Comparison of ENCODE assay signal across 8 mouse cellular contexts in genomic region chr5:64968961-64969860, GRCm38 (mm10). TPM values are rescaled to one million over a fixed set of nuclear protein-coding genes. Genes with fewer than 3 reads are reported as not detected.
DNase-seq lines count a peak whose midpoint lies in the region; ATAC-seq lines count a peak whose summit lies in the region.

No protein-coding gene starts in this region.

- peak overlapping the region; percentile 66 for H3K27ac ChIP-seq in heart, embryonic 16.5 days (ENCODE audit: low read length)
- no peak overlapping the region for H3K27ac ChIP-seq in limb, embryonic 11.5 days (replicated peaks; ENCODE audit: low read depth, low read length)
- peak overlapping the region; percentile 85 for H3K27ac ChIP-seq in midbrain, embryonic 10.5 days (replicated peaks)

- peak overlapping the region; percentile 75 for H3K4me2 ChIP-seq in heart, embryonic 16.5 days (ENCODE audit: low read depth, low read length)
- H3K4me2 ChIP-seq in limb, embryonic 11.5 days (ENCODE audit: low read depth, severe bottlenecking) = peak overlapping the region; percentile 80

- no peaks in the 10 kb centered on the region for H3K36me3 ChIP-seq in heart, embryonic 16.5 days (ENCODE audit: control insufficient read depth, insufficient read depth)
- no peaks in the 10 kb centered on the region for H3K36me3 ChIP-seq in limb, embryonic 11.5 days (ENCODE audit: control insufficient read depth, insufficient read depth, low read length)
- H3K36me3 ChIP-seq in midbrain, embryonic 10.5 days = no peaks in the 10 kb centered on the region

- peak overlapping the region; percentile 90 for H3K9ac ChIP-seq in heart, embryonic 16.5 days (ENCODE audit: low read length)
- peak overlapping the region; percentile 84 for H3K9ac ChIP-seq in limb, embryonic 11.5 days (ENCODE audit: low read length)

- H3K4me3 ChIP-seq in heart, embryonic 16.5 days (ENCODE audit: low read length) = peak overlapping the region; percentile 83
- peak overlapping the region; percentile 64 for H3K4me3 ChIP-seq in limb, embryonic 11.5 days (ENCODE audit: low read depth, low read length)
- peak overlapping the region; percentile 77 for H3K4me3 ChIP-seq in midbrain, embryonic 10.5 days

- H3K4me1 ChIP-seq in heart, embryonic 16.5 days (ENCODE audit: control insufficient read depth, insufficient read depth, low read length) = peaks cover 4% of the 10 kb centered on the region; the same call in 1 of the 2 replicates
- H3K4me1 ChIP-seq in limb, embryonic 11.5 days (ENCODE audit: control insufficient read depth, insufficient read depth, low read length) = no peaks in the 10 kb centered on the region
- peaks cover 39% of the 10 kb centered on the region for H3K4me1 ChIP-seq in midbrain, embryonic 10.5 days

- WGBS in heart, embryonic 16.5 days = 7% methylated on average over 14 of the region's 14 CpGs
- WGBS in limb, embryonic 11.5 days = 4% methylated on average over 14 of the region's 14 CpGs
- 4% methylated on average over 14 of the region's 14 CpGs for WGBS in midbrain, embryonic 10.5 days

- DNase-seq in spleen, postnatal 36 days (ENCODE audit: low spot score in 2 of 2) = peak; percentile 45 to 58
- no peak for DNase-seq in spleen, postnatal 4 days (ENCODE audit: low spot score in 2 of 2)
- DNase-seq in embryo, embryonic 11 days = peak; percentile 49
- DNase-seq in limb, embryonic 11.5 days (ENCODE audit: low spot score) = peak; percentile 56
- peak; percentile 29 for DNase-seq in midbrain, embryonic 10.5 days (ENCODE audit: low spot score)
- DNase-seq in thymus, postnatal 14 days = peak; percentile 35
- no peak for DNase-seq in right cerebral cortex, adult 18-20 months

- ATAC-seq in heart, embryonic 16.5 days (replicated peaks; ENCODE audit: extremely low read depth, insufficient read depth, low FRiP score) = peak; percentile 51
- peak; percentile 73; the same call in 1 of the 2 replicates for ATAC-seq in limb, embryonic 11.5 days (ENCODE audit: insufficient number of reproducible peaks, low FRiP score, low TSS enrichment, low read depth)

- H3K9me3 ChIP-seq in heart, embryonic 16.5 days (replicated peaks; ENCODE audit: control insufficient read depth, low read length) = no peaks in the 10 kb centered on the region
- no peaks in the 10 kb centered on the region for H3K9me3 ChIP-seq in limb, embryonic 11.5 days (ENCODE audit: control insufficient read depth, low read length)
- H3K9me3 ChIP-seq in midbrain, embryonic 10.5 days (replicated peaks) = no peaks in the 10 kb centered on the region

- no peaks in the 10 kb centered on the region for H3K27me3 ChIP-seq in heart, embryonic 16.5 days (ENCODE audit: control insufficient read depth, insufficient read depth, low read length)
- no peaks in the 10 kb centered on the region for H3K27me3 ChIP-seq in limb, embryonic 11.5 days (ENCODE audit: control insufficient read depth, insufficient read depth, low read length)
- H3K27me3 ChIP-seq in midbrain, embryonic 10.5 days (ENCODE audit: low read depth, poor library complexity, severe bottlenecking) = peaks cover 21% of the 10 kb centered on the region

RNA-seq across cellular contexts. Expression of gene Fam114a1, which starts 0.7 kb away (rescaled TPM):
- 36.1 and 36.4 TPM in 2 replicates for polyA plus RNA-seq in heart, embryonic 16.5 days (2015; fragmentation: Nextera tagmentation; extraction: Ambion mirVana)
- 20.1 and 20.8 TPM in 2 replicates for polyA plus RNA-seq in limb, embryonic 11.5 days (2014; fragmentation: Nextera tagmentation; extraction: Ambion mirVana)
- 16.8 and 19.0 TPM in 2 replicates for polyA plus RNA-seq in midbrain, embryonic 10.5 days (2016; fragmentation: Nextera tagmentation; extraction: Ambion mirVana)

RNA-seq across cellular contexts. Expression of gene Tlr6, which starts 9.3 kb away (rescaled TPM):
- polyA plus RNA-seq in heart, embryonic 16.5 days (2015; fragmentation: Nextera tagmentation; extraction: Ambion mirVana) = 0.50 and 0.62 TPM in 2 replicates
- 0.09 and 0.18 TPM in 2 replicates for polyA plus RNA-seq in limb, embryonic 11.5 days (2014; fragmentation: Nextera tagmentation; extraction: Ambion mirVana)
- 0.21 and 0.39 TPM in 2 replicates for polyA plus RNA-seq in midbrain, embryonic 10.5 days (2016; fragmentation: Nextera tagmentation; extraction: Ambion mirVana)

RNA-seq across cellular contexts. Expression of gene Tlr1, which starts 35.8 kb away (rescaled TPM):
- polyA plus RNA-seq in heart, embryonic 16.5 days (2015; fragmentation: Nextera tagmentation; extraction: Ambion mirVana) = 0.49 and 0.81 TPM in 2 replicates
- 0.23 and 0.36 TPM in 2 replicates for polyA plus RNA-seq in limb, embryonic 11.5 days (2014; fragmentation: Nextera tagmentation; extraction: Ambion mirVana)
- 0.25 and 0.32 TPM in 2 replicates for polyA plus RNA-seq in midbrain, embryonic 10.5 days (2016; fragmentation: Nextera tagmentation; extraction: Ambion mirVana)

Comparison
In these comparisons a context has a peak if more than half of its experiments do, and no peak if none do; other contexts are left out.
1. DNase-seq: peak in spleen, postnatal 36 days (2 of 2), embryo, embryonic 11 days (single experiment), limb, embryonic 11.5 days (single experiment), midbrain, embryonic 10.5 days (single experiment) and thymus, postnatal 14 days (single experiment); none in spleen, postnatal 4 days (0 of 2) and right cerebral cortex, adult 18-20 months (single experiment).
2. Peak in every context shown above with its lines, with median percentiles within 50 percentile points of each other: H3K4me3 ChIP-seq.